Mouse (Mus musculus): ENCODE measurements around the gene Slc22a23.

DNA sequence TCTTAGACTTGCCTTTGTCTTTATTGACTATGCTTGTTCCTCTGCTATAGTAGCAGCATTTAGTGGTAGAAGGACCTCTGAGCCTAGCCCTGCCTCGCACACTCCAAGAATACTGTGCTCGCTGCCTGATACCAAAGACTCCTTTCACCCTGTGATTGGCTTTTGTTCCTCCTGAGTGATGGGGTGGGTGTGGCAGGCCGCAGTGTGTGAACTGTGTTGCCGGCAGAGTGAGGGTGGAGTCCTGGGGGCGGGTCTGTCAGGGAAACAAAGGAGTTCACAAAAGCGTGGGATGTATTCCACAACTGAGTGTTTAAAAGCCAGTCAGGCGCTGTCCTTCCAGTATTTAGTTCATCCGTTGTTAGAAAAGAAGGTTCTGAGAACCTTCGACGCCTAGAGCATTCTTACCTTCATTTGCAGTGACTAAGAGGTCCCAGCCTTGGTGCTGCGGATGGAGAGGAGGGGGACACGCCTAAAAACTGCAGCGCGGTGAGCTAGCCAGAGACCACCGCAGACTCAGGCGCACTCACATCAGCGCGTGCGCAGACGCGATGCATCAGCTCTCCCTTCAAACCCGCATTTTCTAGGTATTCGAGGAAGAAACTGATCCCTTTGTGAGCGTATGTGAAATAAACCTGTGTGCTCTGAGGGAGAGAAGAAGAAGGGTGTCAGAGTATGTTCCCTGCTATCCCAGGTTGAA is 213.8 kb downstream of the Slc22a23 start:
- TF ChIP-seq CTCF (IDR thresholded peaks at IDR 0.05; ENCODE audit: borderline replicate concordance, control insufficient read depth, extremely low read depth, insufficient read depth, low read length, poor library complexity) (no peak), POLR2A (IDR thresholded peaks at IDR 0.05; ENCODE audit: control insufficient read depth, extremely low read depth, insufficient read depth, low read length, poor library complexity) (0 out of 2 replicates have a peak, but pooled peaks have one; percentile 25)

Measured in thymus, adult 2 months (tissue).